Comparison of ENCODE assay signal across 31 mouse cellular contexts in genomic region chr2:119277810-119278209, GRCm38 (mm10). TPM values are rescaled to one million over a fixed set of nuclear protein-coding genes. Genes with fewer than 3 reads are reported as not detected.
"Had no signal": no experiment of that assay in that cellular context is flagged by ENCODE, and none has a peak within 500 bp of the region (broad histone marks: within the 10 kb centered on the region; RNA-seq: fewer than 3 reads in every experiment).

No protein-coding gene starts in this region.

- H3K9me3 ChIP-seq: heart, embryonic 13.5 days; heart, embryonic 15.5 days; hindbrain, embryonic 13.5 days; hindbrain, embryonic 15.5 days; kidney, embryonic 15.5 days; limb, embryonic 10.5 days; limb, embryonic 12.5 days had no signal

- H3K36me3 ChIP-seq: heart, embryonic 13.5 days; heart, embryonic 15.5 days; hindbrain, embryonic 13.5 days; hindbrain, embryonic 15.5 days; kidney, embryonic 15.5 days; limb, embryonic 10.5 days; limb, embryonic 12.5 days had no signal

- H3K4me3 ChIP-seq: heart, adult 2 months; heart, embryonic 13.5 days; heart, embryonic 15.5 days; hindbrain, embryonic 13.5 days; hindbrain, embryonic 15.5 days; kidney, embryonic 15.5 days; limb, embryonic 10.5 days; limb, embryonic 12.5 days had no signal

- H3K4me1 ChIP-seq: heart, embryonic 13.5 days; heart, embryonic 15.5 days; hindbrain, embryonic 13.5 days; hindbrain, embryonic 15.5 days; kidney, embryonic 15.5 days; limb, embryonic 10.5 days; limb, embryonic 12.5 days had no signal

- DNase-seq: gastrocnemius, postnatal 14 days; gastrocnemius, postnatal 36 days; heart, adult 11 months; heart, adult 2 months; heart, postnatal 14 days; heart, postnatal 36 days; kidney, adult 11 months; kidney, adult 2 months; kidney, adult 9 months; kidney, postnatal 14 days; kidney, postnatal 36 days; layer of hippocampus, adult 9-11 months; layer of hippocampus, postnatal 36 days had no signal

- H3K27me3 ChIP-seq: heart, embryonic 15.5 days; hindbrain, embryonic 15.5 days; kidney, embryonic 15.5 days had no signal

RNA-seq across cellular contexts. Expression of gene Rhov, which starts 6.7 kb away (rescaled TPM):
- total RNA-seq: gastrocnemius, adult 18-20 months; gastrocnemius, adult 8-10 months; gastrocnemius, postnatal 14 days; gastrocnemius, postnatal 36 days; heart, adult 2 months; heart, postnatal 14 days; heart, postnatal 36 days; hematopoietic stem cell, adult 5-6 weeks had no signal

RNA-seq across cellular contexts. Expression of gene Spint1, which starts 40.6 kb away (rescaled TPM):
- total RNA-seq: gastrocnemius, adult 18-20 months; heart, adult 2 months; heart, postnatal 36 days had no signal

RNA-seq across cellular contexts. Expression of gene Ppp1r14d, which starts 48.1 kb away (rescaled TPM):
- total RNA-seq: gastrocnemius, adult 18-20 months; gastrocnemius, adult 8-10 months; gastrocnemius, postnatal 14 days; gastrocnemius, postnatal 36 days; heart, adult 2 months; heart, postnatal 14 days; heart, postnatal 36 days; hematopoietic stem cell, adult 5-6 weeks; hindbrain, postnatal 0 days; layer of hippocampus, adult 18-20 months; layer of hippocampus, adult 8-10 months; layer of hippocampus, postnatal 14 days; layer of hippocampus, postnatal 36 days; left cerebral cortex, adult 18-20 months; left cerebral cortex, adult 8-10 months; left cerebral cortex, postnatal 14 days; left cerebral cortex, postnatal 36 days had no signal
